Mouse (Mus musculus): ENCODE measurements around the gene Cfap57. TPM values are rescaled to one million over a fixed set of nuclear protein-coding genes. Genes with fewer than 3 reads are reported as not detected.

Gene Cfap57
- polyA plus RNA-seq, 1 experiment from 2014 or later = 0.81 TPM

DNA sequence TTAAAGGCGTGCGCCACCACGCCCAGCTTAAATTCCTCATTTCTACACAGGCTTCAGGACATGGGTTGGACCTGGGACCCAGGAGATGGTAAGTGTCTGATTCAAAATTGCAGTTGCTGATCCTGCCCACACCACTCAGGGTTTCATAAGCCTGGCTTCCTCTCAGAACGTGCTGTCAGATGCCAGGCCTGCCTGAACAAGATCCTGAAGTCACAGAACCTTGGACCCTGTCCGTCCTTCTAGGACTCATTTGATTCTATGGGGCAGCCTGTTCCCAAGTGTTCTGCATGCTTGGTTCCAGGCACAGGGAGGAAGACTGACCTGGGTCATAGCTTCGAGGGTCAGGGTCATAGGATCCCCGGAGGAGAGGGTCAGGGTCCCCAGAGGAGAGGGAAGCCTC, 87.0 kb downstream of the Cfap57 start:
- H3K4me1 ChIP-seq (ENCODE audit: control insufficient read depth, insufficient read depth, low read length) = no peaks in the 10 kb centered on the region
- H3K4me3 ChIP-seq (ENCODE audit: low read depth, low read length) = no peak overlapping the region
- no peaks in the 10 kb centered on the region for H3K9me3 ChIP-seq (replicated peaks; ENCODE audit: control insufficient read depth, low read length)
- no peaks in the 10 kb centered on the region for H3K27me3 ChIP-seq (replicated peaks; ENCODE audit: control insufficient read depth, insufficient read depth, low read length)
- no peak overlapping the region for H3K4me2 ChIP-seq (ENCODE audit: low read length)
- H3K36me3 ChIP-seq (ENCODE audit: control insufficient read depth, insufficient read depth, low read length) = no peaks in the 10 kb centered on the region
- no peak overlapping the region for H3K27ac ChIP-seq (ENCODE audit: low read depth, low read length)
- H3K9ac ChIP-seq (ENCODE audit: low read length) = no peak overlapping the region
- ATAC-seq (no peak), DNase-seq (ENCODE audit: low spot score) (no peak)
- 81% methylated on average over 7 of the region's 7 CpGs for WGBS

DNA sequence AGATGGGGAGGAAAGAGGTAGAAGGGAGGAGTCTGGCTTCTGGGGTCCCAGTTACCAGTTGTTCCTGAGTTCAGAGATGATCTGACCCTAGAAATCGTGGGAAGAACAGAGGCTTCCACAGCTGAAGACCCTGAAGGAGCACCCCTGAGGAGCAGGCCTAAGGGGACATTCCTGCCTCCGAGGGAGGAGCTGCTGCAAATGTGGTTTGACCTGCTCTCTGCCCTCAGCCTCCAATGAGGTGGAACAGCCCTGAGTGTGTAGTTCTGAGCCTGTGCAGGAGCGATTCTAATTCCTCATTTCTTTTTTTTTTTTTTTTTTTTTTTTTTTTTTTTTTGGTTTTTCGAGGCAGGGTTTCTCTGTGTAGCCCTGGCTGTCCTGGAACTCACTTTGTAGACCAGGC, 87.4 kb downstream of the Cfap57 start:
- Histone ChIP-seq H3K9ac (ENCODE audit: low read length) (no peak overlapping the region), H3K9me3 (replicated peaks; ENCODE audit: control insufficient read depth, low read length) (no peaks in the 10 kb centered on the region), H3K27me3 (replicated peaks; ENCODE audit: control insufficient read depth, insufficient read depth, low read length) (no peaks in the 10 kb centered on the region), H3K4me2 (ENCODE audit: low read length) (no peak overlapping the region), H3K4me1 (ENCODE audit: control insufficient read depth, insufficient read depth, low read length) (no peaks in the 10 kb centered on the region), H3K36me3 (ENCODE audit: control insufficient read depth, insufficient read depth, low read length) (no peaks in the 10 kb centered on the region), H3K27ac (ENCODE audit: low read depth, low read length) (no peak overlapping the region), H3K4me3 (ENCODE audit: low read depth, low read length) (no peak overlapping the region)
- DNase-seq (ENCODE audit: low spot score) = no peak
- WGBS = 78% methylated on average over 3 of the region's 4 CpGs
- no peak for ATAC-seq

DNA sequence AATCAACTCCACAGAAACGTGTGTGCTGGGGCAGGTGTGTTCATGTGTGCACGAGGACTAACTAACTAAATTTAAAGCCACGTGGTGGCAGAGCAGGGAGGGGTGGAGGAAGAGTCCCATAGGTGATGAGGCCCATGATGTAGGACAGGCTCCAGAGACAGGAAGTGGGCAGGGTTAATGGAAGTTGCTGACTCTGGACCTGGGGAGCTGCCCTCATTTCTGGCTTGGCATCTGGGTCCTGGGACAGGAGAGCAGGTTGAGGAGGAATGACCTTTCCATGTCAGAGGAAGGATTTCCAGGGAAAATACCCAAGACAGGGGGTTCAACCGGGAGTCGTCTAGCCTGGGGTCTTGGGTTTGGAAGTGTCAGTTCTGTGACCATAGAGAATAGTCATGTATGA, 87.9 kb downstream of the Cfap57 start:
- no peak for DNase-seq (ENCODE audit: low spot score)
- no peak for ATAC-seq
- Histone ChIP-seq H3K9me3 (replicated peaks; ENCODE audit: control insufficient read depth, low read length) (no peaks in the 10 kb centered on the region), H3K4me2 (ENCODE audit: low read length) (no peak overlapping the region), H3K27ac (ENCODE audit: low read depth, low read length) (no peak overlapping the region), H3K9ac (ENCODE audit: low read length) (no peak overlapping the region), H3K27me3 (replicated peaks; ENCODE audit: control insufficient read depth, insufficient read depth, low read length) (no peaks in the 10 kb centered on the region), H3K4me3 (ENCODE audit: low read depth, low read length) (no peak overlapping the region), H3K4me1 (ENCODE audit: control insufficient read depth, insufficient read depth, low read length) (no peaks in the 10 kb centered on the region), H3K36me3 (ENCODE audit: control insufficient read depth, insufficient read depth, low read length) (no peaks in the 10 kb centered on the region)
- 80% methylated on average over 5 of the region's 5 CpGs for WGBS

- Histone ChIP-seq H3K27me3 (replicated peaks; ENCODE audit: control insufficient read depth, insufficient read depth, low read length) (no peaks in the 10 kb centered on the region), H3K4me3 (ENCODE audit: low read depth, low read length) (no peak overlapping the region), H3K4me1 (ENCODE audit: control insufficient read depth, insufficient read depth, low read length) (no peaks in the 10 kb centered on the region), H3K9me3 (replicated peaks; ENCODE audit: control insufficient read depth, low read length) (no peaks in the 10 kb centered on the region), H3K27ac (ENCODE audit: low read depth, low read length) (no peak overlapping the region), H3K9ac (ENCODE audit: low read length) (no peak overlapping the region), H3K36me3 (ENCODE audit: control insufficient read depth, insufficient read depth, low read length) (no peaks in the 10 kb centered on the region), H3K4me2 (ENCODE audit: low read length) (no peak overlapping the region)
- DNase-seq (ENCODE audit: low spot score) (no peak), ATAC-seq (no peak)
- 86% methylated on average over 6 of the region's 6 CpGs for WGBS
Observed at GRCm38 (mm10) chr4:118527720-118528119, 92.9 kb downstream of the Cfap57 start.

GRCm38 (mm10) chr4:118527335-118527681, 93.3 kb downstream of the Cfap57 start:
- H3K9ac ChIP-seq (ENCODE audit: low read length) = no peak overlapping the region
- DNase-seq (ENCODE audit: low spot score) (no peak), ATAC-seq (no peak)
- no peak overlapping the region for H3K27ac ChIP-seq (ENCODE audit: low read depth, low read length)
- no peaks in the 10 kb centered on the region for H3K36me3 ChIP-seq (ENCODE audit: control insufficient read depth, insufficient read depth, low read length)
- no peak overlapping the region for H3K4me3 ChIP-seq (ENCODE audit: low read depth, low read length)
- H3K27me3 ChIP-seq (replicated peaks; ENCODE audit: control insufficient read depth, insufficient read depth, low read length) = no peaks in the 10 kb centered on the region
- no peaks in the 10 kb centered on the region for H3K4me1 ChIP-seq (ENCODE audit: control insufficient read depth, insufficient read depth, low read length)
- no peaks in the 10 kb centered on the region for H3K9me3 ChIP-seq (replicated peaks; ENCODE audit: control insufficient read depth, low read length)
- WGBS = 32% methylated on average over 5 of the region's 5 CpGs
- no peak overlapping the region for H3K4me2 ChIP-seq (ENCODE audit: low read length)

- Histone ChIP-seq H3K36me3 (ENCODE audit: control insufficient read depth, insufficient read depth, low read length) (no peaks in the 10 kb centered on the region), H3K27ac (ENCODE audit: low read depth, low read length) (no peak within 1 kb of the TSS), H3K9me3 (replicated peaks; ENCODE audit: control insufficient read depth, low read length) (no peaks in the 10 kb centered on the region), H3K4me3 (ENCODE audit: low read depth, low read length) (no peak within 1 kb of the TSS), H3K4me2 (ENCODE audit: low read length) (no peak within 1 kb of the TSS), H3K9ac (ENCODE audit: low read length) (no peak within 1 kb of the TSS), H3K27me3 (replicated peaks; ENCODE audit: control insufficient read depth, insufficient read depth, low read length) (no peaks in the 10 kb centered on the region), H3K4me1 (ENCODE audit: control insufficient read depth, insufficient read depth, low read length) (no peaks in the 10 kb centered on the region)
- ATAC-seq (no peak), DNase-seq (ENCODE audit: low spot score) (no peak)
- 30% methylated on average over 17 of the region's 17 CpGs for WGBS
Observed at GRCm38 (mm10) chr4:118526408-118527334, 93.9 kb downstream of the Cfap57 start, which contains the start of gene 2610528J11Rik. Gene 2610528J11Rik, plus strand, starts transcription at chr4:118526999.

DNA sequence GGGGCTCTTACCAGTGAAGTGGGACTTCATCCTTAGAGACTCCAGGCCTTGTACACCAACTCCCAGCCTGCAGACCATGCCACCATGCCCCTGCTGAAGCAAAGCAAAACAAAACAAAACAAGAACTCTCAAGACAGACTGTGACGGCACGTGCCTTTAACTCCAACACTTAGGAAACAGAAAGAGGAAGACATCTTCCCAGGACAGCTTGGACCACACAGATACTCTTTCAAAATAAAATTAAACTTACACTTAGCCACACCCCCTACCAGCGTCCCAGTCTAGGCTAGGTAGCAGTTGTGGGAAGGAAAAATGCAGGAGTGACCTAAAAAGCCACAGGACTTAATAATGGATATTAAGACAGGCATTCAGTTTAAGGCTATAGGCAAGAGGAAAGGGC, 94.8 kb downstream of the Cfap57 start:
- H3K4me1 ChIP-seq (ENCODE audit: control insufficient read depth, insufficient read depth, low read length) = no peaks in the 10 kb centered on the region
- H3K27ac ChIP-seq (ENCODE audit: low read depth, low read length) = no peak overlapping the region
- no peak overlapping the region for H3K4me2 ChIP-seq (ENCODE audit: low read length)
- DNase-seq (ENCODE audit: low spot score) = no peak
- H3K27me3 ChIP-seq (replicated peaks; ENCODE audit: control insufficient read depth, insufficient read depth, low read length) = no peaks in the 10 kb centered on the region
- 68% methylated on average over 3 of the region's 3 CpGs for WGBS
- H3K36me3 ChIP-seq (ENCODE audit: control insufficient read depth, insufficient read depth, low read length) = no peaks in the 10 kb centered on the region
- no peak for ATAC-seq
- H3K9me3 ChIP-seq (replicated peaks; ENCODE audit: control insufficient read depth, low read length) = no peaks in the 10 kb centered on the region
- no peak overlapping the region for H3K4me3 ChIP-seq (ENCODE audit: low read depth, low read length)
- H3K9ac ChIP-seq (ENCODE audit: low read length) = no peak overlapping the region

DNA sequence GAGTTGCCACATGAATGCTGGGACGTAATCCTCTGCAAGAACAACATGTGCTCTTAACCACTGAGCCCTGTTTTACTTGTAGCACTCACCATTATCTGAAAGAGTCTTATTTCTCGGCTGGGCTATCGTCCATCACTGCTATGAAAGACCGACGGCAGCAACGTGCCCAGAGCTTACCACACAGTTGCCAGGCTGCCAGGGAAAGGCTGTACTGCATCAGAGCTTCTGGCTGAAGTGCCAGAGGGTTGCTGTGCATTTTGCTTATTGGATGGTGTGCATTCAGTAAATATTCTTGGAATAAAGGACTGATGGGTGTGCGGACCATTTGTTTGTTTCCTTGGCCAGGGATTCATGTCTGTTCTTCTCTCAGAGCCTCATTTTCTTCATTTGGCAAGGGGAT, 96.6 kb downstream of the Cfap57 start:
- no peaks in the 10 kb centered on the region for H3K36me3 ChIP-seq (ENCODE audit: control insufficient read depth, insufficient read depth, low read length)
- DNase-seq (ENCODE audit: low spot score) (peak; percentile 27), ATAC-seq (no peak)
- no peaks in the 10 kb centered on the region for H3K4me1 ChIP-seq (ENCODE audit: control insufficient read depth, insufficient read depth, low read length)
- H3K27me3 ChIP-seq (replicated peaks; ENCODE audit: control insufficient read depth, insufficient read depth, low read length) = no peaks in the 10 kb centered on the region
- H3K4me3 ChIP-seq (ENCODE audit: low read depth, low read length) = no peak overlapping the region
- H3K9me3 ChIP-seq (replicated peaks; ENCODE audit: control insufficient read depth, low read length) = no peaks in the 10 kb centered on the region
- 77% methylated on average over 7 of the region's 7 CpGs for WGBS
- H3K9ac ChIP-seq (ENCODE audit: low read length) = no peak overlapping the region
- H3K4me2 ChIP-seq (ENCODE audit: low read length) = no peak overlapping the region
- H3K27ac ChIP-seq (ENCODE audit: low read depth, low read length) = no peak overlapping the region

GRCm38 (mm10) chr4:118522248-118522647, 98.3 kb downstream of the Cfap57 start:
- no peak for ATAC-seq
- DNase-seq (ENCODE audit: low spot score) = no peak
- Histone ChIP-seq H3K4me1 (ENCODE audit: control insufficient read depth, insufficient read depth, low read length) (no peaks in the 10 kb centered on the region), H3K4me3 (ENCODE audit: low read depth, low read length) (no peak overlapping the region), H3K4me2 (ENCODE audit: low read length) (no peak overlapping the region), H3K27ac (ENCODE audit: low read depth, low read length) (no peak overlapping the region), H3K9ac (ENCODE audit: low read length) (no peak overlapping the region), H3K9me3 (replicated peaks; ENCODE audit: control insufficient read depth, low read length) (no peaks in the 10 kb centered on the region), H3K36me3 (ENCODE audit: control insufficient read depth, insufficient read depth, low read length) (no peaks in the 10 kb centered on the region), H3K27me3 (replicated peaks; ENCODE audit: control insufficient read depth, insufficient read depth, low read length) (no peaks in the 10 kb centered on the region)
- 89% methylated on average over 7 of the region's 7 CpGs for WGBS
